Mouse (Mus musculus): Measurements from ENCODE around the gene Igf1r. TPM values are rescaled to one million over a fixed set of nuclear protein-coding genes. Genes with fewer than 3 reads are reported as not detected.
A peak's percentile ranks its signal among the peaks of the same experiment; 100 is the strongest.

Igf1r gene
- polyA plus RNA-seq, 1 experiment: 3.1 TPM

DNA sequence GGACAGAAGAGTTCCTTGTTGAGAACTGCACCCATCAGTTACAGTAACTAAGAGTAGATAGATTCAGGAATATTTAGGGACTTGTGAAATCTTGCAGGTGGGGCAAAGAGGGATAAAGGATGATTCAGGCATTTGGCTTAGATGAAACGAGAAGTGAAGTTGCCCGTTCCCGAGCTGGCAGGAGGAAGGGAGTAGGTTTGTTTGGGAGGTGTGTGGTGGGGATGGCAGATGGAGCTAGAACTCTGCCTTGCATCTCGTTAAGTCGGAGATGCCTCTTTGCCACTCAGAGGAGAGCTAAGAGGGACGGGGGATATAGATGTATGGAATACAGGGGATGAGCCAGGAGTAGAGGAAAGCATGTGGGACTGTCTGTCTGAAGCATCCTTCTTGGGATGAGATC, 145.5 kb downstream of the Igf1r start:
- no peak for DNase-seq (ENCODE audit: low read depth, low spot score)
- WGBS: 98% methylated on average over 6 of the region's 6 CpGs

DNA sequence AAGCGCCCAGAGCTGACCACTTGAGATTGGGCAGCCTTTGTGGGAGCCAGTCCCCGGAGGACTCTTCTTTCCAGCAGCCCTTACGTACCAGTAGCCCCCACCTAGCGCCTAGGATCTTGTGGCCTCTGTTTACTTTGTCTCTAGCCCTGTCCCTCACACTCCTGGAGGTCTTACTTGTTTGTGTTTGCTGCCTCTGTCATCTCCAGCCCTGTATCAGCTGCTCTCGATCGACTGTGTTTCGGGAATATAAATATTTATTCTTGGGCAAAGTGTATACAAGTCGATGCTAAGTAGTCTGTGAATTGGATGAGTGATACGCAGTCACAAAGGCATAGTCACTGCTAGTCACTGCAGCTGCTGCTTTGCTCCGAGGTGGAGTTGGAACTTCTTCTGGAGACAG, 147.8 kb downstream of the Igf1r start:
- no peak for DNase-seq (ENCODE audit: low read depth, low spot score)
- 73% methylated on average over 10 of the region's 10 CpGs for WGBS

DNA sequence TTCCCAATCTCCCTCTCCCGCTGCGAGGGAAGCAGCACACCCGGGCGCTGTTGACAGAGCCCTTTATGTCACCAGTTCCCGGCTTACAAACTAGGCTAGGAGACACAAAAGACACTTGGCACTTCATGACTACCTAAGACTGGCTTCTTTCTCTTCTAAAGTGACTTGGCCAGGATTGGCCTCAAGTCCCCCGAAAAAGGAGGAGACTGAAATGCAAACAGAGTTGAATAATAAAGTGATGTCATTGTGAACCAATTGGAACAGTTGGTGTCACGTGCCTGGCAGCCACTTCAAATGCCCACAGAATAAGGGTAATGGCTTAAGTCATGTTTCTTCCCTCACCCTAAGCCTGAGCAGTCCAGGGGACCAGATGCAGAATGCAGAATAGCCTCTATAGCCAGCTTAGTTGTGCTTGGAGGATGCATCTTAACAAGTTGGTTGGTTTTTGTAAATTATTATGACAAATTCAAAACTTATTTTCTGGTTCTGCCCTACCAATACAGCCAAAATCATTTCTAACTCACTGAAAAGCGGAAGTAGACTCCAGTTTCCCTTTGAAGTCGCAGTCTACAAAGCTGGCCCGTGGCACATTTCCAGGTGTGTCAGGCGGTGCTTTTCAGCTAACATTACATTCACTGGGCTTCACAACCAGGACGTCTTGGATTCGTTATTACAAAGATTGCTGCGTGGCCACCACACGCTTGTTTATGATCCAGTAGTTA, 150.0 kb downstream of the Igf1r start:
- peak; percentile 39 for DNase-seq (ENCODE audit: low read depth, low spot score)
- 33% methylated on average over 15 of the region's 15 CpGs for WGBS

GRCm38 (mm10) chr7:68103178-68103530, 150.5 kb downstream of the Igf1r start:
- no peak for DNase-seq (ENCODE audit: low read depth, low spot score)
- WGBS: 18% methylated on average over 2 of the region's 2 CpGs

DNA sequence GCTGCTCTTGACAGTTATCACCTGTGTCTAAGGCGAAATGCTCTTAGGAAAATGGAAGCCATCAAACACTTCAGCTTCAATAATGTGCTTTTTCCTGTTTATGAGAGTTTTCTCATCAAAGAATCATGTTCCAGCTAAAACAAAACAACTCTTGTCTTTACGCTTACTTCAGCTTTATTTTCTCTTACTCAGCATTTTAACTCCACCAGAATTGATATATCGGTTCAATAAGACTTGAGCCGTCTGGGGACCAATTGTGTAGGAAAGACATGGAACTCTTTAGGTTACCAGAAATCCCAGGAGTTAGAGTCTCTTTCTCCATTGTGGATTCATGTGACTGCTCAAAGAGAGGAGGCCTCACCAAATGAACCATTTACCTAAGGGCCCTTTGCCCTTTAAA, 158.9 kb downstream of the Igf1r start:
- no peak for DNase-seq (ENCODE audit: low read depth, low spot score)
- WGBS: 95% methylated on average over 4 of the region's 4 CpGs

DNA sequence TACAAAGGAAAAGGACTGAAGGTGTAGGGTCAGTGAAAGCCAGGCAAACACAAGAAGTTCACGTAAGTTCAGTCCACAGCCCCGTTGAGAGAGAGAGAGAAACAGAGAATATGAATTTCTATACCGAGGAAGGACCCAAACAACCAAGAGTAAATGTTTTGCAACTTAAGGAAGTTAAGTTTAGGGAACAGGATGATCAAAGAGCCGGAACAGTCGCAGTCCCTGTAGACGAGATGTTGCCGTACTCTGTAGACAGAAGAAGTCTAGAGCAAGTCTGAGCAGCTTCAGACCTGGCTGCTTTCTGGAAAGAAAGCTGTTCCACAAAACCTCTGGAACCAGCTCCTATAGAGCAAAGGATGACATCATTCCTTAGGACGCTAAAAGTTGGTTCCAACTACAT, 160.0 kb downstream of the Igf1r start:
- no peak for DNase-seq (ENCODE audit: low read depth, low spot score)
- 73% methylated on average over 8 of the region's 8 CpGs for WGBS

- WGBS: 81% methylated on average over 5 of the region's 5 CpGs
- DNase-seq (ENCODE audit: low read depth, low spot score): no peak
Observed at GRCm38 (mm10) chr7:68114364-68114763, 161.7 kb downstream of the Igf1r start.

DNA sequence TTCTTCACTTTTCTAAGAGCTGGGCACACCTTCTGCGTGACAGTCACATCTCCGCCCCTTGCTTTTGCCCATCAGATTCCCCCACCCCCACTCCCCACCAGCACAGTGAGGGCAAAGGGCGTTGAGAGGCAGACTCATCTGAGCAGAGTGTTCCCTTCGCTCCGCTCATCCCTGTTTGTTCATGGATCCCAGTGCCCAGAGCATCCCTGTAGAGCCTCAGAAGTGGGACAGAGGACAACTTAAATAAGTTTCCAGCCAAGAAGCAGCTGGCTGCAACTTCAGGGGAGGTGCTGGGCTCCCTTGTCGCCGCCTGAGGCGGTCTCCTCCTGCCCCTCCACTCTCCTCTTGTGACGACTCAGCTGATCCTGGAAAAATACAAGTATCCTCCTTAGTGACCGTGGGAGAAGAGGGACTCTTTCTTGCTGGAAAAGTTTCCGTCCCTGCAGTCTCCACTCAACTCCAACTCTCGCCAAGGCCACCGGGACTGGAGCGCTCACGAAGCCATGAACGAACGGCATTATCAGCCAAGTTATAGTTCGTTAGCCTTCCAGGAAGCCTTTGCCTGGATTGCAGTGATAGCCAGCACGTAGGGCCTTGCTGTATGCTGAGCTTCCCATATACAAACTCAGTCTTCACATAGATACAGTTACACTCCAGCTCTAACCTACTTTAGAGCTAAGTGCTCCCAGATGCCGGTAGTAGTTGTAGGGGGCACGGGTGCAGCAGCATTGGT, 162.5 kb downstream of the Igf1r start:
- 82% methylated on average over 21 of the region's 21 CpGs for WGBS
- DNase-seq (ENCODE audit: low read depth, low spot score): no peak

- no peak for DNase-seq (ENCODE audit: low read depth, low spot score)
- WGBS: 83% methylated on average over 5 of the region's 5 CpGs
Observed at GRCm38 (mm10) chr7:68117567-68117966, 164.9 kb downstream of the Igf1r start.

GRCm38 (mm10) chr7:68117981-68118380, 165.4 kb downstream of the Igf1r start:
- no peak for DNase-seq (ENCODE audit: low read depth, low spot score)
- 74% methylated on average over 2 of the region's 2 CpGs for WGBS

DNA sequence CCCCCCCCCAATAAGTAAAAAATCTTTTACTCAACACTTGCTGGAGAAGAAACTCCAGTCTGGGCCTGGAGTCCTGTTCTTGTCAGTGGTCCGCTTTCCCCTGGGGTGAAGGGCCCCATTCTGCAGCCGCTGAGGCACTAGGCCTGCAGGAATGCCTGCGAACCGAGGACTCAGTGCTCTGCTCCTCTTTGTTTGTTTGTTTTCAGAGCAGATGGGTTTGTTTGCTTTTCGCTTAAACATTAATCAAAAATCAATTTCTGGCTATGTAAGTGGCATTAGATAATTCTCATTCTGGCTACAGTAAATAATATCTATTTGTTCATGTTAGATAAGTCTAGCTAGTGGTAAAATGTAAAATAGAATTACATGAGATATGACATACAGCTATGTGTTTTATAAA, 167.0 kb downstream of the Igf1r start:
- 62% methylated on average over 5 of the region's 5 CpGs for WGBS

DNA sequence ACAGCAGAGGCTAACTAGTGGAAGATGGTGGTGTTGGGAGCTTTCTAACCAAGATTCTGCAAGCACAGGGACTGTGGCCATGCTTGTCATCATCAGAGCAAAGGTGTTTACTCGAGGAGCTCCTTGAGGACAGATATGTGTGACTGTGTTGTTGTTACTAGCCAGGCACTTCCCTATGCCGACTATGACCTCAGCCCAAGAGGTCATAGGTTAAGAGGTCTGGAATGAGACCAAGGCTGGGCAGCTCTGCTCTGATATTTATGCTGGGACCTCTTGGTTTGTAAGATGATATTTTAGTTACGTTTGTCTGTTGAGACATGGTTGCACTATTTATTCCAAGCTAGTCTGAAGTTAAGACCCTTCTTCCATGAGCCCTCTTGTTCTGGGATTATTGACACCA, 169.8 kb downstream of the Igf1r start:
- DNase-seq (ENCODE audit: low read depth, low spot score): no peak
- WGBS: 36% methylated on average over 3 of the region's 3 CpGs

More for the DNA sequence above, 167.0 kb downstream of the Igf1r start:
- DNase-seq (ENCODE audit: low read depth, low spot score): no peak

DNA sequence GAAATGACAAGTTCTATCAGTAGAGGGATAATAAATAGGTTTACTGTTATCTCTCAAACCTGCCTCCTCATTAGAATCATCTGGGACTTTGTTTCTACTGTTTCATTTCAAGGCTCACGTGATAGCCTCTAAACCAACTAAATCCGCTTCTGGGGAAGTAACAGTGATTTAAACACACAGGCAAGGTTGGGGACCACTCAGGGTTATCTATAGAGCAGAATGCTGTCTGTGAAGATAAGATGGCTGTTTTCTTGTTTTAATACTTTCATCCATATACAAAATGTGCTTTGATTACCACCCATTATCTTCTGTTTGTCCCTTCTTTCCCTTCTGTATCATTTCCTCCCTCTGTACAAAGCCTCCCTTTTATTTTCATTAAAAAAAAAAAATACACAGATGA, 172.7 kb downstream of the Igf1r start:
- DNase-seq (ENCODE audit: low read depth, low spot score): no peak
- 84% methylated on average over 2 of the region's 2 CpGs for WGBS

- 29% methylated on average over 6 of the region's 6 CpGs for WGBS
- DNase-seq (ENCODE audit: low read depth, low spot score): no peak
Observed at GRCm38 (mm10) chr7:68127799-68128261, 175.2 kb downstream of the Igf1r start.

DNA sequence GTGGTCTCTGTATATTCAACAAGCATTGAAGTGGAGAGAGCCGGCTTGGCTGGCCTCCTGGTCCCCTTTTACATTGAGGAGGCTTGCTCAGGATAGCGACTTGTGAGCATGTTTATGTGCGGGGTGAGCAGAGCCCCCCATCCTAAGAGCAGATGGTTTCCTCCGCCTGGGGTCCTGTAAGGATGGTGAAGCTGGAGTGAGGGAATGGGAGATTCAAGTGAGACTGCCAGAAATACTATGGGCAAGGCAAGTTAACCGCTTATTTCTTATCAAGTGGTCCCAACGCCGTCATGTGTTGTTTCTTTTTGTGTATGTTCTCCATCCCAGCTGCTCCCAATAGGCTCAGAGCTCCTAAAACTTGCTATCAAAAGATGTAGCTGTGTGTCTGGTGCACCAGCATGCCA, 175.6 kb downstream of the Igf1r start:
- WGBS: 26% methylated on average over 7 of the region's 7 CpGs
- DNase-seq (ENCODE audit: low read depth, low spot score): no peak

- WGBS: under 1% methylated on average over 19 of the region's 19 CpGs
- DNase-seq (ENCODE audit: low read depth, low spot score): peak; percentile 99
Observed at GRCm38 (mm10) chr7:68129077-68129511, 176.5 kb downstream of the Igf1r start.

- DNase-seq (ENCODE audit: low read depth, low spot score): peak; percentile 93
- WGBS: under 1% methylated on average over 19 of the region's 19 CpGs
Observed at GRCm38 (mm10) chr7:68129546-68130253, 177.1 kb downstream of the Igf1r start.

DNA sequence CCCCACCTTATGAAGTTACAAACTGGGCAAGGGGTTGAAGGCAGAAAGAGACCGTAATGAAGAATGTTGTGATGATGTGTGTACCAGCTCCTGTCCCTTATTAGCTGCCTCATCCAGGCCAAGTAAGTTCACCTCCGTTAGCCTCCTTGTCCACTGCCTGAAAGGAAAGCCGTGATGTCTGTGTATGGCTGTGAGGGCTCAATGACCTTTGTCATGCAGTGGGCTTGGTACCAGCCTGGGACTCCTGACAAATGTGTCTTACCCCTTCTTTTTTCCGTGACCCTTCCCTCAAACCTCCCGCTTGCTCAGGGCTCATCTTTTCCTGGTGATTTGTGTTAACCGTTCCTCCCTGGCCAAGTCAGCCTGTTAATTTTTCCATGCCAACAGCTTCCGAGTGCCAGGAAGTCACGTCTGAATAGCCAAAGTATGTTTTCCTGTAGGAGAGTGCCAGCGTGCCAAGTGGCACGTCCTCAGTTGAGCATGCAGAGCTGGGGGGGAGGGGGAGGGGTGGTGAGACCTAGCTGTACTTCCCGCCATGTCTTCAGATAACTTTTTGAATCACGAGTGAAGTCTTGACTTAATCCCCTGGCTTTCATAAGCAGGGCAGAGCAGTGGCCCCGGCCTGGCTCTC, 178.4 kb downstream of the Igf1r start:
- 74% methylated on average over 13 of the region's 13 CpGs for WGBS
- DNase-seq (ENCODE audit: low read depth, low spot score): no peak

GRCm38 (mm10) chr7:68133679-68134078, 181.1 kb downstream of the Igf1r start:
- DNase-seq (ENCODE audit: low read depth, low spot score): no peak
- 76% methylated on average over 6 of the region's 6 CpGs for WGBS

DNA sequence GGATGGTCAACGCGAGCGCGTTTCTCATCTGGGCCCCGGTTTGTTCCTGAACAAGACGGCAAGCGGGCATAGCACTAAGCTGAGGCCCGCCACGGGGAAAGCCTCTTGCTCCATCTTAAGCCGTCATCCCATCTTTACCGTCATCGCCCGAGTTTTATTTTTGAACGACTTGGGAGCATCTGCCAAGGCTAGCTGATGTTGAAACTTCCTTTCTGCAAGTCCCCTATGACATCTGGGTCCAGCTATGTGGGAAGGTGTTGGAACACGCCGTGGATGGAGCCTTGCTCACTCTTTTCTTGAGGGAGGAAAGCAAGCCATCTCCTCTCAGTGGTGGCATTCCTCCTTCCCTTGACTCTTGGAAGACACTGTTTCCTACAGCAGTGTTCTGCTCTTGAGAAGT, 182.3 kb downstream of the Igf1r start:
- WGBS: 77% methylated on average over 16 of the region's 16 CpGs
- DNase-seq (ENCODE audit: low read depth, low spot score): no peak
